Mouse (Mus musculus) E14TG2a.4 (cell line): ENCODE results near the gene 4933424G06Rik.

ENCODE experiments used
- CTCF ChIP-seq: conservative IDR thresholded peaks from 2 replicates; pipeline ENCODE4 v1.5.1; 2014; ENCODE audit warnings: low read length
- NANOG ChIP-seq: IDR thresholded peaks from 2 replicates; pipeline ENCODE4 v1.6.1; 2014; ENCODE audit warnings: borderline replicate concordance, low read length, mixed read lengths
- POU5F1 ChIP-seq: IDR thresholded peaks from 2 replicates; pipeline ENCODE4 v1.6.1; 2014; ENCODE audit warnings: low read length, borderline replicate concordance

- TF ChIP-seq CTCF (no peak), NANOG (no peak), POU5F1 (no peak)
Measured at GRCm38 (mm10) chr1:36767321-36767720, 57.4 kb downstream of the 4933424G06Rik start.
